Mouse (Mus musculus): ENCODE measurements around the gene Rab34.

- TF ChIP-seq CTCF (IDR thresholded peaks at IDR 0.05; ENCODE audit: low read depth, low read length) (no peak), GATA2 (IDR thresholded peaks at IDR 0.05; ENCODE audit: borderline replicate concordance, low read depth, low read length) (no peak), TAL1 (conservative IDR thresholded peaks at IDR 0.05; ENCODE audit: low read depth, low read length) (no peak), GATA1 (IDR thresholded peaks at IDR 0.05; ENCODE audit: borderline replicate concordance, low read length) (no peak)
Observed at GRCm38 (mm10) chr11:78213086-78213817, 25.0 kb downstream of the Rab34 start.

Data from G1E (cell line).